Mouse (Mus musculus) 3134 (cell line): ENCODE measurements around the gene Gm16442.
"Not testable (repeated sequence)": the region's sequence is repeated elsewhere in the genome, so short reads cannot be mapped to it uniquely, and the experiment has no call there.

ENCODE experiments used
- DNase-seq: peaks from one replicate; pipeline ENCODE4 v3.0.0-alpha.2; 2011; ENCODE audit warnings: low spot score; ENCODE audit not compliant: insufficient read length; ENCODE audit errors: extremely low read depth

Gm16442 gene

DNA sequence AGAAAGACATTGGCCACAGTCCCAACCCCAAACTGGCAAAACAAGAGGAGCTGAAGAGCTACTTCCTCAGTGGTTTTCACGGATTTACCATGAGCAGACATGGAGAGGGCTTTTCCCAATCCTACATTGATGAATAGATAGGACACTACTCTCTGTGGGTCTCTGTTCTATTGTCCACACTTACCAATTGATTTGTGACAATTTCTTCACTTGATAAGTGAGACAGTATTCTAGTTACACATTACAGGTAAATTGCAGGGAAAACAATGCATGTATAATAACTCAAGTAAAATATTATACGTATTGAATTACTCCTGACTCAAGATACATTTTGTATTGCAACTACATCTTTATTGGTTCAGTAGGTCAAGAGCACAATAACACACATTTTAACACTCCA is at the start of gene Gm16442:
Gene Gm16442, minus strand, starts transcription at position 101 of the 400 bp plus-strand sequence.
- DNase-seq: not testable (repeated sequence)

DNA sequence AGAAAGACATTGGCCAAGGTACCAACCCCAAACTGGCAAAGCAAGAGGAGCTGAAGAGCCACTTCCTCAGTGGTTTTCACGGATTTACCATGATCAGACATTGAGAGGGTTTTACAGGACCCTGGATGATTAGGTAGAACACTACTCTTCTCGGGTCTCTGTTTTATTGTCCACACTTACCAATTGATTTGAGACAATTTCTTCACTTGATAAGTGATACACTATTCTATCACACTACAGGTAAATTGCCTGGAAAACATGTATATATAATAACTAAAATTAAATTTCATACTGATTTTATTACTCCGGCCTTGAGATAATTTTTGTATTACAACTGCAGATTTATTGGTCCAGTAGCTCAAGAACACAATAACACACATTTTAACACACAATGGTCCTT is 45.9 kb upstream of the Gm16442 start, which contains the start of gene Vmn1r94:
Gene Vmn1r94, minus strand, starts transcription at position 101 of the 400 bp plus-strand sequence.
- not testable (repeated sequence) for DNase-seq

DNA sequence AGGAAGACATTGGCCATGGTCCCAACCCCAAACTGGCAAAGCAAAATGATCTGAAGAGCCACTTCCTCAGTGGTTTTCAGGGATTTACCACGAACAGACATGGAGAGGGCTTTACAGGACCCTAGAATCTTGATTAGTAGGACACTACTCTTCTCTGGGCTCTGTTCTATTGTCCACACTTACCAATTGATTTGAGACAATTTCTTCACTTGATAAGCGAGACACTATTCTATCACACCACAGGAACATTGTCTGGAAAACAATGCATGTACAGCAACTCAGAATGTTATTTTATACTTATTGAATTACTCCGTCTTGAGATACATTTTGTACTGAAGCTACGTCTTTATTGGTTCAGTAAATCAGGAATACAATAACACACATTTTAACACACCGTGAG is 16.6 kb upstream of the Gm16442 start, which contains the start of gene Vmn1r93:
Gene Vmn1r93, minus strand, starts transcription at position 101 of the 400 bp plus-strand sequence.
- not testable (repeated sequence) for DNase-seq

DNA sequence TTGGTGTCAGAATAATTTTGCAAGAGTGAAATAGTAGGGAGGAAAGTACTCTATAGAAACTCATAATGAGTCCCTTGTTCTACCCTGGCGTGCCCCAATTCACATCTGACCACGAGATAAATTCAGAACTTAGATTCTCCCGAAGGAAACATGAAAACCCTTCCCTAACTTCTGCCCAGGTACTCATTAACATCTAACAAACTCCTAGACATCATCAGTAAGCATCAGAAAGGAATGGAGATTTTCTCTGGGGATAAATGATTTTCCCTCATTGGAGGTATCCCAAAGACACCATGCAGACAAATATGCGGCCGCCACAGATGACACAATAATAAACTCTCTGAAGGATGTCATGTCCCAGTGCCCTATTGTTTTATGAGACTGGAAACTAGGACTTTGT is 23.0 kb downstream of the Gm16442 start, which contains the start of gene Vmn1r91:
Gene Vmn1r91, plus strand, starts transcription at position 301 of the 400 bp plus-strand sequence.
- DNase-seq: not testable (repeated sequence)

DNA sequence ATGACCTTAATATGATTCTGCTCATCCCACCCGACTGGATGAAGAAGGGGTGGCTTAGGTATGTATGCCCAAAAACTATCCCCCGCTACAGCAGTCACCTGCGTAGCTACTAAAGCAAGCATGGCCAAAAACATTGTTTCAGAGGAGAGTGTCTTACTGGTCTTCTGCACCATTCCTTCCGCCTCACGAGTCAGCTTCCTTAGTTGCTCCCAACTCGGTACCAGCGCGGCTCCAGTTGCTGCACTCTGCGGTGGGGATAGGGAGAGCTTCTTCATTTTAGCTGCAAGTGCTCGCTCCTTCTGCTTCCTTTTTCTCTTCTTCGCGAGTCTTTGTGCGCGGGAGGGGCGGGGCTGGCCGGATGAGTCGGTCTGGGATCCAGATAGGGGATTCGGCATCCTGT is 44.3 kb downstream of the Gm16442 start:
- DNase-seq: not testable (repeated sequence)
